Mouse (Mus musculus): ENCODE data around the gene Cd63. TPM values are rescaled to one million over a fixed set of nuclear protein-coding genes. Genes with fewer than 3 reads are reported as not detected.

The Cd63 gene
- total RNA-seq, 1 experiment: 226 TPM

- Histone ChIP-seq H3K27ac (ENCODE audit: insufficient read depth, low read depth, low read length, poor library complexity, severe bottlenecking) (no peak overlapping the region), H3K9ac (ENCODE audit: insufficient read depth, low read depth, low read length, poor library complexity, severe bottlenecking) (no peak overlapping the region), H3K4me3 (ENCODE audit: insufficient read depth in 1 of 2, low read depth in 1 of 2, low read length in 2 of 2, poor library complexity in 1 of 2, severe bottlenecking in 1 of 2) (no peak overlapping the region), H3K36me3 (ENCODE audit: control insufficient read depth, insufficient read depth, low read length, poor library complexity, severe bottlenecking) (no peaks in the 10 kb centered on the region), H3K9me3 (ENCODE audit: control insufficient read depth, insufficient read depth, low read depth, low read length) (no peaks in the 10 kb centered on the region), H3K4me1 (ENCODE audit: control insufficient read depth in 2 of 2, insufficient read depth in 2 of 2, low read length in 2 of 2, poor library complexity in 1 of 2) (peaks cover 0 to 3% of the 10 kb centered on the region in 2 experiments; a peak in 1 of 4 replicates)
- TF ChIP-seq CHD2 (IDR thresholded peaks at IDR 0.05; ENCODE audit: low read depth, low read length): no peak
- no peak for TF ChIP-seq ZNF384 (IDR thresholded peaks at IDR 0.05; ENCODE audit: low read depth, low read length)
- TF ChIP-seq ZC3H11A (IDR thresholded peaks at IDR 0.05; ENCODE audit: borderline replicate concordance, low read depth, low read length): no peak
- no peak for TF ChIP-seq HCFC1 (IDR thresholded peaks at IDR 0.05; ENCODE audit: borderline replicate concordance, insufficient read depth, low read length)
- no peak for TF ChIP-seq MAFK (IDR thresholded peaks at IDR 0.05; ENCODE audit: insufficient read depth, low read depth, low read length)
- DNase-seq (ENCODE audit: low read depth, low spot score): no peak
- in situ Hi-C loops (cut with MboI; ENCODE audit: low sequenced_read_pairs in 2 of 2, unreplicated experiment in 2 of 2): no loop called here
Observed at GRCm38 (mm10) chr10:128928356-128928755, 27.6 kb downstream of the Cd63 start.

- no peak for DNase-seq (ENCODE audit: low read depth, low spot score)
- H3K4me3 ChIP-seq (ENCODE audit: insufficient read depth in 1 of 2, low read depth in 1 of 2, low read length in 2 of 2, poor library complexity in 1 of 2, severe bottlenecking in 1 of 2): no peak overlapping the region
- no peak for TF ChIP-seq HCFC1 (IDR thresholded peaks at IDR 0.05; ENCODE audit: borderline replicate concordance, insufficient read depth, low read length)
- TF ChIP-seq CHD2 (IDR thresholded peaks at IDR 0.05; ENCODE audit: low read depth, low read length): no peak
- no peak for TF ChIP-seq MAFK (IDR thresholded peaks at IDR 0.05; ENCODE audit: insufficient read depth, low read depth, low read length)
- no peak for TF ChIP-seq ZC3H11A (IDR thresholded peaks at IDR 0.05; ENCODE audit: borderline replicate concordance, low read depth, low read length)
- no peak for TF ChIP-seq ZNF384 (IDR thresholded peaks at IDR 0.05; ENCODE audit: low read depth, low read length)
- H3K4me1 ChIP-seq (ENCODE audit: control insufficient read depth in 2 of 2, insufficient read depth in 2 of 2, low read length in 2 of 2, poor library complexity in 1 of 2): peaks cover 0 to 2% of the 10 kb centered on the region in 2 experiments; a peak in 1 of 4 replicates
- no peak overlapping the region for H3K27ac ChIP-seq (ENCODE audit: insufficient read depth, low read depth, low read length, poor library complexity, severe bottlenecking)
- no peak overlapping the region for H3K9ac ChIP-seq (ENCODE audit: insufficient read depth, low read depth, low read length, poor library complexity, severe bottlenecking)
- no peaks in the 10 kb centered on the region for H3K9me3 ChIP-seq (ENCODE audit: control insufficient read depth, insufficient read depth, low read depth, low read length)
- no peaks in the 10 kb centered on the region for H3K36me3 ChIP-seq (ENCODE audit: control insufficient read depth, insufficient read depth, low read length, poor library complexity, severe bottlenecking)
- in situ Hi-C loops (cut with MboI; ENCODE audit: low sequenced_read_pairs in 2 of 2, unreplicated experiment in 2 of 2): no loop called here
Observed at GRCm38 (mm10) chr10:128929638-128930378, 29.0 kb downstream of the Cd63 start.

- Histone ChIP-seq H3K9ac (ENCODE audit: insufficient read depth, low read depth, low read length, poor library complexity, severe bottlenecking) (no peak overlapping the region), H3K4me3 (ENCODE audit: insufficient read depth in 1 of 2, low read depth in 1 of 2, low read length in 2 of 2, poor library complexity in 1 of 2, severe bottlenecking in 1 of 2) (no peak overlapping the region), H3K9me3 (ENCODE audit: control insufficient read depth, insufficient read depth, low read depth, low read length) (no peaks in the 10 kb centered on the region), H3K4me1 (ENCODE audit: control insufficient read depth in 2 of 2, insufficient read depth in 2 of 2, low read length in 2 of 2, poor library complexity in 1 of 2) (peaks cover 0 to 2% of the 10 kb centered on the region in 2 experiments; a peak in 1 of 4 replicates), H3K36me3 (ENCODE audit: control insufficient read depth, insufficient read depth, low read length, poor library complexity, severe bottlenecking) (no peaks in the 10 kb centered on the region), H3K27ac (ENCODE audit: insufficient read depth, low read depth, low read length, poor library complexity, severe bottlenecking) (no peak overlapping the region)
- TF ChIP-seq ZC3H11A (IDR thresholded peaks at IDR 0.05; ENCODE audit: borderline replicate concordance, low read depth, low read length) (no peak), MAFK (IDR thresholded peaks at IDR 0.05; ENCODE audit: insufficient read depth, low read depth, low read length) (no peak), HCFC1 (IDR thresholded peaks at IDR 0.05; ENCODE audit: borderline replicate concordance, insufficient read depth, low read length) (no peak), ZNF384 (IDR thresholded peaks at IDR 0.05; ENCODE audit: low read depth, low read length) (no peak), CHD2 (IDR thresholded peaks at IDR 0.05; ENCODE audit: low read depth, low read length) (no peak)
- in situ Hi-C loops (cut with MboI; ENCODE audit: low sequenced_read_pairs in 2 of 2, unreplicated experiment in 2 of 2): no loop called here
- no peak for DNase-seq (ENCODE audit: low read depth, low spot score)
Observed at GRCm38 (mm10) chr10:128931441-128931840, 30.7 kb downstream of the Cd63 start.

- H3K4me1 ChIP-seq (ENCODE audit: control insufficient read depth in 2 of 2, insufficient read depth in 2 of 2, low read length in 2 of 2, poor library complexity in 1 of 2): peaks cover 0 to 2% of the 10 kb centered on the region in 2 experiments; a peak in 1 of 4 replicates
- H3K4me3 ChIP-seq (ENCODE audit: insufficient read depth in 1 of 2, low read depth in 1 of 2, low read length in 2 of 2, poor library complexity in 1 of 2, severe bottlenecking in 1 of 2): peak within 1 kb of the TSS; percentile 63 to 78
- H3K9ac ChIP-seq (ENCODE audit: insufficient read depth, low read depth, low read length, poor library complexity, severe bottlenecking): peak within 1 kb of the TSS; percentile 46
- no peaks in the 10 kb centered on the region for H3K36me3 ChIP-seq (ENCODE audit: control insufficient read depth, insufficient read depth, low read length, poor library complexity, severe bottlenecking)
- peak; percentile 62 for DNase-seq (ENCODE audit: low read depth, low spot score)
- in situ Hi-C loops (cut with MboI; ENCODE audit: low sequenced_read_pairs in 2 of 2, unreplicated experiment in 2 of 2): no loop called here
- no peak for TF ChIP-seq CHD2 (IDR thresholded peaks at IDR 0.05; ENCODE audit: low read depth, low read length)
- no peak for TF ChIP-seq ZC3H11A (IDR thresholded peaks at IDR 0.05; ENCODE audit: borderline replicate concordance, low read depth, low read length)
- no peak for TF ChIP-seq ZNF384 (IDR thresholded peaks at IDR 0.05; ENCODE audit: low read depth, low read length)
- TF ChIP-seq HCFC1 (IDR thresholded peaks at IDR 0.05; ENCODE audit: borderline replicate concordance, insufficient read depth, low read length): no peak
- no peak for TF ChIP-seq MAFK (IDR thresholded peaks at IDR 0.05; ENCODE audit: insufficient read depth, low read depth, low read length)
- H3K9me3 ChIP-seq (ENCODE audit: control insufficient read depth, insufficient read depth, low read depth, low read length): no peaks in the 10 kb centered on the region
- no peak within 1 kb of the TSS for H3K27ac ChIP-seq (ENCODE audit: insufficient read depth, low read depth, low read length, poor library complexity, severe bottlenecking)
Observed at GRCm38 (mm10) chr10:128933574-128933973, 32.8 kb downstream of the Cd63 start, which contains the start of gene Itga7. TSS of gene Itga7 (plus strand) at chr10:128933818.

Data from ES-E14 (cell line).